Mouse (Mus musculus) midbrain, embryonic 15.5 days (tissue): ENCODE measurements around the gene Vipr2. TPM values are rescaled to one million over a fixed set of nuclear protein-coding genes. Genes with fewer than 3 reads are reported as not detected.

ENCODE experiments used
- ATAC-seq: fragments of 200-750 bp; cut with Nextera tagmentation; replicated peaks from 2 replicates; pipeline ENCODE4 v1.8.0; 2017; ENCODE audit warnings: moderate TSS enrichment
- H3K27ac ChIP-seq: fragments of 300-500 bp; sonication (generic); 2 replicates; pipeline ENCODE4 v1.5.1; 2015; ENCODE audit warnings: mild to moderate bottlenecking, inconsistent platforms
- H3K27me3 ChIP-seq: fragments of 300-500 bp; sonication (generic); replicated peaks from 2 replicates; pipeline ENCODE4 v1.6.1; 2015; ENCODE audit warnings: inconsistent platforms
- H3K36me3 ChIP-seq: fragments of 300-500 bp; sonication (generic); replicated peaks from 2 replicates; pipeline ENCODE4 v1.6.1; 2015; ENCODE audit warnings: inconsistent platforms
- H3K4me1 ChIP-seq: fragments of 300-500 bp; sonication (generic); 2 replicates; pipeline ENCODE4 v1.6.1; 2015; ENCODE audit warnings: inconsistent platforms
- H3K4me2 ChIP-seq: fragments of 300-500 bp; sonication (generic); 2 replicates; pipeline ENCODE4 v1.6.1; 2015; ENCODE audit warnings: inconsistent platforms, mild to moderate bottlenecking, moderate library complexity
- H3K4me3 ChIP-seq: fragments of 300-500 bp; sonication (generic); 2 replicates; pipeline ENCODE4 v1.5.1; 2015; ENCODE audit warnings: mild to moderate bottlenecking, inconsistent platforms
- H3K9ac ChIP-seq: fragments of 300-500 bp; sonication (generic); 2 replicates; pipeline ENCODE4 v1.6.1; 2015; ENCODE audit warnings: mild to moderate bottlenecking, inconsistent platforms
- H3K9me3 ChIP-seq: fragments of 300-500 bp; sonication (generic); 2 replicates; pipeline ENCODE4 v1.6.1; 2016; ENCODE audit warnings: inconsistent platforms
- WGBS: fragments of 180-500 bp; shearing (Covaris S2); methylation state at CpG from one replicate; pipeline ENCODE4 v1.1.7; 2015; ENCODE audit warnings: mixed read lengths; 5-methylcytosine and 5-hydroxymethylcytosine counted together
- polyA plus RNA-seq: library from polyadenylated mRNA; unstranded; fragments of >200 nt; fragmentation: Nextera tagmentation; extraction: Ambion mirVana; gene quantifications from 2 replicates; pipeline ENCODE4 v1.2.1, GENCODE M21; 2015

The Vipr2 gene
- polyA plus RNA-seq, 1 experiment from 2014 or later, result 0.45 TPM

- H3K4me1 ChIP-seq, result no peaks in the 10 kb centered on the region
- H3K9me3 ChIP-seq, result peaks cover 3% of the 10 kb centered on the region; the same call in 1 of the 2 replicates
- 89% methylated on average over 9 of the region's 9 CpGs for WGBS
- H3K9ac ChIP-seq, result no peak overlapping the region
- no peak overlapping the region for H3K4me2 ChIP-seq
- no peak overlapping the region for H3K4me3 ChIP-seq
- no peaks in the 10 kb centered on the region for H3K27me3 ChIP-seq
- no peak for ATAC-seq
- H3K36me3 ChIP-seq, result no peaks in the 10 kb centered on the region
- no peak overlapping the region for H3K27ac ChIP-seq
Observed at GRCm38 (mm10) chr12:116109451-116110353, 32.2 kb downstream of the Vipr2 start.

GRCm38 (mm10) chr12:116111007-116111694 lies 33.6 kb downstream of the Vipr2 start:
- H3K36me3 ChIP-seq, result no peaks in the 10 kb centered on the region
- no peak for ATAC-seq
- no peaks in the 10 kb centered on the region for H3K4me1 ChIP-seq
- no peak overlapping the region for H3K27ac ChIP-seq
- WGBS, result 86% methylated on average over 7 of the region's 7 CpGs
- no peak overlapping the region for H3K4me3 ChIP-seq
- no peak overlapping the region for H3K9ac ChIP-seq
- H3K27me3 ChIP-seq, result no peaks in the 10 kb centered on the region
- H3K9me3 ChIP-seq, result peaks cover 3% of the 10 kb centered on the region; the same call in 1 of the 2 replicates
- H3K4me2 ChIP-seq, result no peak overlapping the region

- Histone ChIP-seq H3K27me3 (no peaks in the 10 kb centered on the region), H3K9me3 (no peaks in the 10 kb centered on the region), H3K4me1 (no peaks in the 10 kb centered on the region), H3K9ac (no peak overlapping the region), H3K4me3 (no peak overlapping the region), H3K27ac (no peak overlapping the region), H3K4me2 (no peak overlapping the region), H3K36me3 (no peaks in the 10 kb centered on the region)
- no peak for ATAC-seq
- 89% methylated on average over 2 of the region's 2 CpGs for WGBS
Observed at GRCm38 (mm10) chr12:116115781-116116180, 38.3 kb downstream of the Vipr2 start.

GRCm38 (mm10) chr12:116116455-116116854 lies 38.9 kb downstream of the Vipr2 start:
- no peak for ATAC-seq
- Histone ChIP-seq H3K36me3 (no peaks in the 10 kb centered on the region), H3K9me3 (no peaks in the 10 kb centered on the region), H3K4me1 (no peaks in the 10 kb centered on the region), H3K4me3 (no peak overlapping the region), H3K9ac (no peak overlapping the region), H3K4me2 (no peak overlapping the region), H3K27me3 (no peaks in the 10 kb centered on the region), H3K27ac (no peak overlapping the region)
- WGBS, result 93% methylated on average over 5 of the region's 5 CpGs

- 86% methylated on average over 5 of the region's 5 CpGs for WGBS
- no peak overlapping the region for H3K4me3 ChIP-seq
- no peaks in the 10 kb centered on the region for H3K4me1 ChIP-seq
- no peak overlapping the region for H3K4me2 ChIP-seq
- no peak overlapping the region for H3K27ac ChIP-seq
- no peak for ATAC-seq
- H3K9me3 ChIP-seq, result no peaks in the 10 kb centered on the region
- no peaks in the 10 kb centered on the region for H3K36me3 ChIP-seq
- no peak overlapping the region for H3K9ac ChIP-seq
- no peaks in the 10 kb centered on the region for H3K27me3 ChIP-seq
Observed at GRCm38 (mm10) chr12:116117352-116117929, 39.9 kb downstream of the Vipr2 start.

- no peak for ATAC-seq
- H3K27ac ChIP-seq, result no peak overlapping the region
- no peak overlapping the region for H3K9ac ChIP-seq
- H3K4me3 ChIP-seq, result no peak overlapping the region
- H3K36me3 ChIP-seq, result no peaks in the 10 kb centered on the region
- WGBS, result 89% methylated on average over 3 of the region's 3 CpGs
- H3K9me3 ChIP-seq, result no peaks in the 10 kb centered on the region
- H3K4me1 ChIP-seq, result no peaks in the 10 kb centered on the region
- no peaks in the 10 kb centered on the region for H3K27me3 ChIP-seq
- no peak overlapping the region for H3K4me2 ChIP-seq
Observed at GRCm38 (mm10) chr12:116119001-116119400, 41.5 kb downstream of the Vipr2 start.

- no peaks in the 10 kb centered on the region for H3K9me3 ChIP-seq
- no peak overlapping the region for H3K27ac ChIP-seq
- no peak overlapping the region for H3K9ac ChIP-seq
- no peak overlapping the region for H3K4me2 ChIP-seq
- no peaks in the 10 kb centered on the region for H3K36me3 ChIP-seq
- no peak for ATAC-seq
- no peak overlapping the region for H3K4me3 ChIP-seq
- H3K4me1 ChIP-seq, result no peaks in the 10 kb centered on the region
- WGBS, result 84% methylated on average over 3 of the region's 3 CpGs
- no peaks in the 10 kb centered on the region for H3K27me3 ChIP-seq
Observed at GRCm38 (mm10) chr12:116123786-116124185, 46.3 kb downstream of the Vipr2 start.

GRCm38 (mm10) chr12:116130936-116131335 lies 53.4 kb downstream of the Vipr2 start:
- ATAC-seq, result no peak
- H3K4me1 ChIP-seq, result no peaks in the 10 kb centered on the region
- WGBS, result 92% methylated on average over 7 of the region's 7 CpGs

GRCm38 (mm10) chr12:116132909-116133308 lies 55.4 kb downstream of the Vipr2 start:
- 89% methylated on average over 5 of the region's 5 CpGs for WGBS

More at GRCm38 (mm10) chr12:116130936-116131335, 53.4 kb downstream of the Vipr2 start:
- Histone ChIP-seq H3K9ac (no peak overlapping the region), H3K9me3 (no peaks in the 10 kb centered on the region), H3K4me2 (no peak overlapping the region), H3K4me3 (no peak overlapping the region), H3K27ac (no peak overlapping the region), H3K36me3 (no peaks in the 10 kb centered on the region), H3K27me3 (no peaks in the 10 kb centered on the region)

GRCm38 (mm10) chr12:116135906-116136305 lies 58.4 kb downstream of the Vipr2 start:
- Histone ChIP-seq H3K4me3 (no peak overlapping the region), H3K9ac (no peak overlapping the region), H3K36me3 (no peaks in the 10 kb centered on the region), H3K4me1 (no peaks in the 10 kb centered on the region), H3K27ac (no peak overlapping the region), H3K9me3 (no peaks in the 10 kb centered on the region), H3K27me3 (no peaks in the 10 kb centered on the region), H3K4me2 (no peak overlapping the region)
- ATAC-seq, result no peak
- WGBS, result 97% methylated on average over 4 of the region's 4 CpGs

More at GRCm38 (mm10) chr12:116132909-116133308, 55.4 kb downstream of the Vipr2 start:
- H3K9me3 ChIP-seq, result no peaks in the 10 kb centered on the region
- H3K4me2 ChIP-seq, result no peak overlapping the region
- no peaks in the 10 kb centered on the region for H3K4me1 ChIP-seq
- no peaks in the 10 kb centered on the region for H3K36me3 ChIP-seq
- H3K9ac ChIP-seq, result no peak overlapping the region
- H3K27me3 ChIP-seq, result no peaks in the 10 kb centered on the region
- no peak overlapping the region for H3K4me3 ChIP-seq
- no peak overlapping the region for H3K27ac ChIP-seq
- no peak for ATAC-seq

- Histone ChIP-seq H3K9me3 (no peaks in the 10 kb centered on the region), H3K4me1 (no peaks in the 10 kb centered on the region), H3K4me2 (no peak overlapping the region), H3K27me3 (no peaks in the 10 kb centered on the region), H3K36me3 (no peaks in the 10 kb centered on the region), H3K9ac (no peak overlapping the region), H3K4me3 (no peak overlapping the region), H3K27ac (no peak overlapping the region)
- 76% methylated on average over 7 of the region's 7 CpGs for WGBS
- no peak for ATAC-seq
Observed at GRCm38 (mm10) chr12:116138322-116139205, 61.0 kb downstream of the Vipr2 start.
